Mouse (Mus musculus): Measurements from ENCODE around the gene Olfm1. TPM values are rescaled to one million over a fixed set of nuclear protein-coding genes. Genes with fewer than 3 reads are reported as not detected.

The Olfm1 gene
- polyA plus RNA-seq, 1 experiment from 2014 or later = 5.1 TPM

Other genes starting within 250 kb of the Olfm1 start
- 0.16 and 0.47 TPM in 2 replicates for gene Fcnb, start 108.1 kb upstream of the Olfm1 start, polyA plus RNA-seq (2015; fragmentation: Nextera tagmentation; extraction: Ambion mirVana)